ENCODE assay signal across 8 mouse cellular contexts in genomic region chr8:106399694-106400093, GRCm38 (mm10). TPM values are rescaled to one million over a fixed set of nuclear protein-coding genes. Genes with fewer than 3 reads are reported as not detected.
DNase-seq lines count a peak whose midpoint lies in the region; ATAC-seq and TF ChIP-seq lines count a peak whose summit lies in the region.

No protein-coding gene starts in this region.

- H3K27ac ChIP-seq in neural tube, embryonic 13.5 days (replicated peaks): peak overlapping the region; percentile 53
- peak overlapping the region; percentile 67 for H3K27ac ChIP-seq in intestine, embryonic 14.5 days (ENCODE audit: low read depth)
- no peak overlapping the region for H3K27ac ChIP-seq in thymus, adult 2 months (ENCODE audit: control insufficient read depth, insufficient read depth, low read length)

- no peak overlapping the region for H3K4me2 ChIP-seq in neural tube, embryonic 13.5 days
- H3K4me2 ChIP-seq in intestine, embryonic 14.5 days (ENCODE audit: low read length): no peak overlapping the region

- no peaks in the 10 kb centered on the region for H3K27me3 ChIP-seq in neural tube, embryonic 13.5 days
- no peaks in the 10 kb centered on the region for H3K27me3 ChIP-seq in intestine, embryonic 14.5 days (replicated peaks; ENCODE audit: control insufficient read depth, insufficient read depth, low read length)
- H3K27me3 ChIP-seq in thymus, adult 2 months (ENCODE audit: control insufficient read depth, insufficient read depth, low read length): no peaks in the 10 kb centered on the region

- no peak for TF ChIP-seq POLR2A in thymus, adult 2 months (IDR thresholded peaks at IDR 0.05; ENCODE audit: control insufficient read depth, extremely low read depth, insufficient read depth, low read length, poor library complexity)

- no peak for TF ChIP-seq CTCF in thymus, adult 2 months (IDR thresholded peaks at IDR 0.05; ENCODE audit: borderline replicate concordance, control insufficient read depth, extremely low read depth, insufficient read depth, low read length, poor library complexity)

- 65% methylated on average over 8 of the region's 8 CpGs for WGBS in neural tube, embryonic 13.5 days
- 42% methylated on average over 8 of the region's 8 CpGs for WGBS in intestine, embryonic 14.5 days
- WGBS in thymus, adult 2 months: 67% methylated on average over 8 of the region's 8 CpGs

- DNase-seq in neural tube, embryonic 10.5 days (ENCODE audit: extremely low spot score, low spot score): no peak
- peak; percentile 89 for DNase-seq in gastrocnemius, adult 18-20 months (ENCODE audit: low spot score)
- DNase-seq in intestine, embryonic 14.5 days (ENCODE audit: low spot score): no peak
- DNase-seq in lung, postnatal 10 days: peak; percentile 86
- DNase-seq in thymus, adult 2 months: no peak
- no peak for DNase-seq in thymus, adult 18-20 months
- no peak for DNase-seq in embryo, embryonic 10.5 days (ENCODE audit: low spot score)

- H3K36me3 ChIP-seq in neural tube, embryonic 13.5 days: no peaks in the 10 kb centered on the region
- no peaks in the 10 kb centered on the region for H3K36me3 ChIP-seq in intestine, embryonic 14.5 days (ENCODE audit: control insufficient read depth, insufficient read depth, low read length)
- H3K36me3 ChIP-seq in thymus, adult 2 months (ENCODE audit: control insufficient read depth, insufficient read depth, low read length): no peaks in the 10 kb centered on the region

- no peak for ATAC-seq in neural tube, embryonic 13.5 days (ENCODE audit: low read depth)
- no peak for ATAC-seq in intestine, embryonic 14.5 days (replicated peaks; ENCODE audit: low FRiP score, low TSS enrichment, low read depth)

- no peak overlapping the region for H3K9ac ChIP-seq in neural tube, embryonic 13.5 days
- no peak overlapping the region for H3K9ac ChIP-seq in intestine, embryonic 14.5 days (ENCODE audit: low read length)

- H3K4me1 ChIP-seq in neural tube, embryonic 13.5 days (replicated peaks): peaks cover 17% of the 10 kb centered on the region
- H3K4me1 ChIP-seq in intestine, embryonic 14.5 days (replicated peaks; ENCODE audit: control insufficient read depth, insufficient read depth, low read length): peaks cover 7% of the 10 kb centered on the region
- H3K4me1 ChIP-seq in thymus, adult 2 months (replicated peaks; ENCODE audit: control insufficient read depth, insufficient read depth, low read length): no peaks in the 10 kb centered on the region

- H3K9me3 ChIP-seq in neural tube, embryonic 13.5 days: no peaks in the 10 kb centered on the region
- H3K9me3 ChIP-seq in intestine, embryonic 14.5 days (ENCODE audit: control insufficient read depth, low read length): no peaks in the 10 kb centered on the region

- no peak overlapping the region for H3K4me3 ChIP-seq in neural tube, embryonic 13.5 days
- no peak overlapping the region for H3K4me3 ChIP-seq in intestine, embryonic 14.5 days (ENCODE audit: low read depth, low read length)
- no peak overlapping the region for H3K4me3 ChIP-seq in thymus, adult 2 months (ENCODE audit: control insufficient read depth, insufficient read depth, low read length)

RNA-seq across cellular contexts. Expression of gene Zfp90, which starts 15.4 kb away (rescaled TPM):
- polyA plus RNA-seq in neural tube, embryonic 13.5 days (2015; fragmentation: Nextera tagmentation; extraction: Ambion mirVana): 36.7 and 37.3 TPM in 2 replicates
- total RNA-seq in gastrocnemius, adult 18-20 months (2021): under 1 TPM; 0.74 to 0.78 TPM
- 21.2 and 23.0 TPM in 2 replicates for polyA plus RNA-seq in intestine, embryonic 14.5 days (2014; fragmentation: Nextera tagmentation; extraction: Ambion mirVana)
- polyA plus RNA-seq in thymus, adult 2 months (2012; rRNA removed): 4.1 and 4.7 TPM in 2 replicates

Comparison
In these comparisons a context has a peak if more than half of its experiments do, and no peak if none do; other contexts are left out.
1. DNase-seq: peak in gastrocnemius, adult 18-20 months (single experiment) and lung, postnatal 10 days (single experiment); none in neural tube, embryonic 10.5 days (single experiment), intestine, embryonic 14.5 days (single experiment), thymus, adult 2 months (single experiment), thymus, adult 18-20 months (0 of 2) and embryo, embryonic 10.5 days (single experiment).